18 mouse cellular contexts compared by ENCODE assay signal in the genomic region with DNA sequence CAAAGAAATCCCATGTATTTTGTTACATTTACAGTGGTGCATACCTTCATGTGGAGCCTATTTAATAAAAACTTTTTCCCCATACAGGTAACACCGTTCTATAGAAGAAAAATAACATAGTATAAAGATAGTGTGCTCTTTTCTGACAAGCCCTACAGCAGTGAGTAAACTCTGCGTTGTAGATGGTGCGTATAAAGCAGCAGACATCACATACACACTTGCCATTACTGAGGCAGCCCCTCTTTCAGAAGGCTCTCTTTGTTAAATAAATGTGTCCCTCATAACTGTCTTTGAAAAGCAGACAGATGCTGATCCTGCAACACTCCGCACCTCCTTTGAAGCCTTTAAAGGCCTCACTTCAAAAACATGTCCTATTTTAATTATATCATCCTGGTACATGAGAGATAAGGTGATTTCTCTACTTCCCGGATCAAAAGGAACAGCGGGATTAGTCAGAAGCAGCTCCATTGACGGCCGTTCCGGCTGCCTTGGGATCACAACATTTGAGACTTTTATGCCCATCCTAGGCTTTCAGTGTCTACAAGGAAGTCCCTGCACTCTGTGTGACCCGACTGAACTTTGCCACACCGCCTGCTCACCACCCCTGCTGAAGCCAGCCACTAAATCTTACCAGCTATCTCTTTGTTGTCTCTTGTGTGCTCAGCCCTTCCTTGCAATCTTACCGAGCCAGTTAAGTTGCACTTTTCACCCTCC.
DNase-seq lines count a peak whose midpoint lies in the region; ATAC-seq and TF ChIP-seq lines count a peak whose summit lies in the region.
"Had no signal": no experiment of that assay in that cellular context is flagged by ENCODE, and none has a peak within 500 bp of the region (broad histone marks: within the 10 kb centered on the region; RNA-seq: fewer than 3 reads in every experiment).

No protein-coding gene starts in this region.

- peak; percentile 4 for DNase-seq in adrenal gland, adult 8-10 months
- no peak for DNase-seq in adrenal gland, postnatal 36 days
- peak; percentile 9 for DNase-seq in kidney, postnatal 10 days
- no peak for DNase-seq in kidney, postnatal 25 days
- DNase-seq in adipocyte (ENCODE audit: low spot score), result peak; percentile 13
- DNase-seq in thymus, postnatal 10 days (ENCODE audit: low spot score in 2 of 2), result no peak
- DNase-seq in thymus, postnatal 25 days, result no peak
- DNase-seq: cerebellum, adult 9-10 months; gastrocnemius, postnatal 10 days; kidney, postnatal 14 days; layer of hippocampus, postnatal 36 days; lung, adult 2 months; thymus, postnatal 36 days had no signal

- TF ChIP-seq CTCF in intestine, postnatal 0 days (IDR thresholded peaks at IDR 0.05; ENCODE audit: low read depth), result no peak

- H3K9me3 ChIP-seq in intestine, postnatal 0 days (ENCODE audit: control insufficient read depth), result no peaks in the 10 kb centered on the region
- H3K9me3 ChIP-seq: embryonic facial prominence, embryonic 13.5 days; forebrain, embryonic 15.5 days; hindbrain, embryonic 15.5 days; neural tube, embryonic 12.5 days had no signal

- H3K27ac ChIP-seq in intestine, postnatal 0 days (ENCODE audit: low read depth, low read length), result no peak overlapping the region
- H3K27ac ChIP-seq: embryonic facial prominence, embryonic 13.5 days; forebrain, embryonic 15.5 days; hindbrain, embryonic 15.5 days; neural tube, embryonic 12.5 days had no signal

- peaks cover 5% of the 10 kb centered on the region; the same call in 1 of the 2 replicates for H3K4me1 ChIP-seq in intestine, postnatal 0 days (replicated peaks; ENCODE audit: control insufficient read depth, insufficient read depth, low read length)
- H3K4me1 ChIP-seq: embryonic facial prominence, embryonic 13.5 days; forebrain, embryonic 15.5 days had no signal

- no peak overlapping the region for H3K4me2 ChIP-seq in intestine, postnatal 0 days (replicated peaks; ENCODE audit: low read depth)
- H3K4me2 ChIP-seq: embryonic facial prominence, embryonic 13.5 days; forebrain, embryonic 15.5 days; hindbrain, embryonic 15.5 days; neural tube, embryonic 12.5 days had no signal

- ATAC-seq in intestine, postnatal 0 days, result peak; percentile 64
- ATAC-seq: forebrain, embryonic 15.5 days had no signal

- H3K4me3 ChIP-seq in intestine, postnatal 0 days (ENCODE audit: low read depth, low read length), result no peak overlapping the region
- H3K4me3 ChIP-seq: embryonic facial prominence, embryonic 13.5 days; forebrain, embryonic 15.5 days; hindbrain, embryonic 15.5 days; neural tube, embryonic 12.5 days had no signal

- no peak overlapping the region for H3K9ac ChIP-seq in intestine, postnatal 0 days (ENCODE audit: low read depth, low read length)
- H3K9ac ChIP-seq: embryonic facial prominence, embryonic 13.5 days; forebrain, embryonic 15.5 days; hindbrain, embryonic 15.5 days; neural tube, embryonic 12.5 days had no signal

- H3K36me3 ChIP-seq in intestine, postnatal 0 days (ENCODE audit: control insufficient read depth, insufficient read depth), result no peaks in the 10 kb centered on the region
- H3K36me3 ChIP-seq: embryonic facial prominence, embryonic 13.5 days; forebrain, embryonic 15.5 days; hindbrain, embryonic 15.5 days; neural tube, embryonic 12.5 days had no signal

- 22% methylated on average over 12 of the region's 12 CpGs for WGBS in intestine, postnatal 0 days

- H3K27me3 ChIP-seq in intestine, postnatal 0 days (replicated peaks; ENCODE audit: control insufficient read depth, insufficient read depth, low read length), result no peaks in the 10 kb centered on the region
- H3K27me3 ChIP-seq: embryonic facial prominence, embryonic 13.5 days; forebrain, embryonic 15.5 days; hindbrain, embryonic 15.5 days; neural tube, embryonic 12.5 days had no signal

Comparison
In these comparisons a context has a peak if more than half of its experiments do, and no peak if none do; other contexts are left out.
1. DNase-seq: peak in adrenal gland, adult 8-10 months (single experiment), kidney, postnatal 10 days (single experiment) and adipocyte (single experiment); none in adrenal gland, postnatal 36 days (0 of 2), kidney, postnatal 25 days (0 of 2), thymus, postnatal 10 days (0 of 2) and thymus, postnatal 25 days (single experiment).